Mouse (Mus musculus) small intestine, adult 2 months (tissue): ENCODE measurements at regions not wholly inside any gene's neighbourhood (a gene's known extent, or its start where the extent isn't known, plus 50 kb on each side); places are given as distances from the start of the nearest gene placed in this dataset.

Source experiments
- CTCF ChIP-seq: fragments of 200-500 bp; IDR thresholded peaks from 2 replicates; pipeline ENCODE4 v1.5.1; 2012; ENCODE audit warnings: low read depth, mild to moderate bottlenecking, control low read depth, inconsistent platforms, low read length, moderate library complexity, mixed read lengths; ENCODE audit not compliant: insufficient replicate concordance, insufficient read length; ENCODE audit errors: extremely low read depth
- POLR2A ChIP-seq: fragments of 200-500 bp; IDR thresholded peaks from 2 replicates; pipeline ENCODE4 v1.6.1; 2012; ENCODE audit warnings: low read depth, mild to moderate bottlenecking, control low read depth, inconsistent platforms, low read length, moderate library complexity

DNA sequence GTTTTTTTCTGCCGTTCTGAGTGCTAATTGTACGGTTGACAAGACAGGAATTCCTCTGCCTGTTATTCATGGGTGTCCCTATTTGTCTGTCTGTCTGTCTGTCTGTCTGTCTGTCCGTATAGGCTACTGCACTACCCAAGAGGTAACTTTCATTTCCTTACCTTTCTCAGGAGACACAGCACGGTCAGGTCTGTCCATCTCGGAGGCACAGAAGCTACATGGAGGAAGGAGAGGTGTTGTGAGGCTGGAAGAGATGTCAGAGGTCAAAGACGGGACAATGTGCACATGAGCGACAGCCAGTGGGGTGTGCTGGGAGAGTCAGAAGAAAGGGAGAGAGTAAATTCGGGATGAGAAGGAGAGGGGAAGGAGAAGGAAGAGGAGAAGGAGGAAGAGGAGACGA, 184.8 kb downstream of the Enc1 start:
- no peak for TF ChIP-seq POLR2A
- TF ChIP-seq CTCF = no peak
